Mouse (Mus musculus): ENCODE measurements around the gene Tmem181a. TPM values are rescaled to one million over a fixed set of nuclear protein-coding genes. Genes with fewer than 3 reads are reported as not detected.
"Not testable (repeated sequence)": the region's sequence is repeated elsewhere in the genome, so short reads cannot be mapped to it uniquely, and the experiment has no call there.

Tmem181a gene
- polyA plus RNA-seq, 1 experiment from 2014 or later = 19.8 TPM

DNA sequence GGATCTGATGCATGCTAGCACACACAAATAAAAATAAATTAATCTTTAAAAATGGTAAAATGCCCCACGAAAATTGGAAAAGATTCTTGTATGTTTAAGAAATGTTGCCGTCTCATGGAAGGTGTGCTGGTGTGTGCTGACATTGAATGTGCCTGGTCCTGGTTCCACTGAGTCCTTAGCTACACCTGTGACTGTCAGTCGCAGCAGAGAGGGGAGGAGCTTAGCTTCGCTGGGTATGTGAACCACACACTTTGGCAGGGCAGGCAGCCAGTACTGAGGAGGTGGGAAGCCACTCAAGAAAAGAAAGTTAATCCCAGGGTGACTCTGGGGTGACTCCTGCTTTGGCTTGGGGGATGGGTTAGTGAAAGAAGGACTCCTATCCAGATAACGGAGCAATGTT lies 37.2 kb downstream of the Tmem181a start:
- H3K9me3 ChIP-seq (ENCODE audit: control insufficient read depth, low read length); H3K4me2 ChIP-seq (ENCODE audit: low read depth, low read length); H3K27ac ChIP-seq (replicated peaks; ENCODE audit: low read depth, low read length); H3K27me3 ChIP-seq (replicated peaks; ENCODE audit: control insufficient read depth, insufficient read depth, low read length); H3K4me3 ChIP-seq (ENCODE audit: low read depth, low read length); DNase-seq (ENCODE audit: low spot score); H3K9ac ChIP-seq (ENCODE audit: low read depth, low read length); H3K36me3 ChIP-seq (ENCODE audit: control insufficient read depth, insufficient read depth, low read length); H3K4me1 ChIP-seq (ENCODE audit: control insufficient read depth, insufficient read depth, low read length): not testable (repeated sequence)
- ATAC-seq (ENCODE audit: low read depth) = 0 out of 2 replicates have a peak, but pooled peaks have one; percentile 68
- WGBS = no CpG with 5 or more reads among the region's 5 CpGs

DNA sequence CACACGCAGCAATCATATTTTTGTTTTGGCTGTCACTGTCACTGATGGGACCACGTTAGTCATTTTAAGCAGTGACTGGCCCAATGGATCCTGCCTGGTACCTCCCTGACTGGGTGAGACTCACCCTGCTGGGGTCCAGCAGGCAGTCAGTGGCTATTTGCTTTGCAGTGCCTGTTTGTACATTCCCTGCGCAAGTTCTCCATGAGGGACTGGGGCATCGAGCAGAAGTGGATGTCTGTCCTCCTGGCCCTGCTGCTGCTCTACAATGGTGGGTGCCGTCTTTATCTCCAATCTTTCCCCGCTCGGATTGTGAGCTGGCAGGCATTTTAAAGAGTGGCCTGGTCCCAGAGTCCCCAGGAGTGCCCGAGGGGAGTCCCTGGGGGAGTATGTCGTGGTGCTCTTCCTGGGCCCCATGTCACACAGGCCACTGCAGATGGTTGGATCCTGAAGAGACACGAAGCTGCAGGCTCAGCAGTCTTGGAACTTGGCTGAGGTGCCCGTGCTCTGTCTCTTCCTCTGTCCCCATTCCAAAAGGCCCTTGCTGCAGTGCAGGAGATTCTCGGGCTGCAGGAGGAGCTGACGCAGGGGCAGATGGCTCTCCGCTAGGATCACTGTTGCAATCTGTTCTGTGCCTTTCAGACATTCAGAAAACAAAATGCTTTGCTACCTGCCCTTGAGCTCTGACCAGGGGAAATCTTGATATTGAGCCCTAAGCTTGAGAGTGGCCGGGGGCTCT lies 40.6 kb downstream of the Tmem181a start:
- H3K4me3 ChIP-seq (ENCODE audit: low read depth, low read length); H3K27me3 ChIP-seq (replicated peaks; ENCODE audit: control insufficient read depth, insufficient read depth, low read length); H3K9ac ChIP-seq (ENCODE audit: low read depth, low read length); DNase-seq (ENCODE audit: low spot score); ATAC-seq (ENCODE audit: low read depth); H3K27ac ChIP-seq (replicated peaks; ENCODE audit: low read depth, low read length); H3K4me1 ChIP-seq (ENCODE audit: control insufficient read depth, insufficient read depth, low read length); H3K4me2 ChIP-seq (ENCODE audit: low read depth, low read length); H3K9me3 ChIP-seq (ENCODE audit: control insufficient read depth, low read length); H3K36me3 ChIP-seq (ENCODE audit: control insufficient read depth, insufficient read depth, low read length): not testable (repeated sequence)
- 89% methylated on average over 8 of the region's 15 CpGs for WGBS

- H3K4me3 ChIP-seq (ENCODE audit: low read depth, low read length); ATAC-seq (ENCODE audit: low read depth): not testable (repeated sequence)
- WGBS = 60% methylated on average over 3 of the region's 12 CpGs
Measured at GRCm38 (mm10) chr17:6300190-6300863, 43.7 kb downstream of the Tmem181a start.

GRCm38 (mm10) chr17:6304891-6305290 lies 48.2 kb downstream of the Tmem181a start:
- H3K4me2 ChIP-seq (ENCODE audit: low read depth, low read length); DNase-seq (ENCODE audit: low spot score); H3K9ac ChIP-seq (ENCODE audit: low read depth, low read length); H3K4me3 ChIP-seq (ENCODE audit: low read depth, low read length); ATAC-seq (ENCODE audit: low read depth); H3K27ac ChIP-seq (replicated peaks; ENCODE audit: low read depth, low read length); H3K36me3 ChIP-seq (ENCODE audit: control insufficient read depth, insufficient read depth, low read length); H3K9me3 ChIP-seq (ENCODE audit: control insufficient read depth, low read length); H3K4me1 ChIP-seq (ENCODE audit: control insufficient read depth, insufficient read depth, low read length); H3K27me3 ChIP-seq (replicated peaks; ENCODE audit: control insufficient read depth, insufficient read depth, low read length): not testable (repeated sequence)
- 92% methylated on average over 5 of the region's 6 CpGs for WGBS

More at GRCm38 (mm10) chr17:6300190-6300863, 43.7 kb downstream of the Tmem181a start:
- not testable (repeated sequence) for H3K27me3 ChIP-seq (replicated peaks; ENCODE audit: control insufficient read depth, insufficient read depth, low read length); DNase-seq (ENCODE audit: low spot score); H3K4me1 ChIP-seq (ENCODE audit: control insufficient read depth, insufficient read depth, low read length); H3K36me3 ChIP-seq (ENCODE audit: control insufficient read depth, insufficient read depth, low read length); H3K4me2 ChIP-seq (ENCODE audit: low read depth, low read length); H3K27ac ChIP-seq (replicated peaks; ENCODE audit: low read depth, low read length); H3K9me3 ChIP-seq (ENCODE audit: control insufficient read depth, low read length); H3K9ac ChIP-seq (ENCODE audit: low read depth, low read length)

- not testable (repeated sequence) for H3K27me3 ChIP-seq (replicated peaks; ENCODE audit: control insufficient read depth, insufficient read depth, low read length); H3K9ac ChIP-seq (ENCODE audit: low read depth, low read length); ATAC-seq (ENCODE audit: low read depth); H3K4me1 ChIP-seq (ENCODE audit: control insufficient read depth, insufficient read depth, low read length); DNase-seq (ENCODE audit: low spot score); H3K27ac ChIP-seq (replicated peaks; ENCODE audit: low read depth, low read length); H3K9me3 ChIP-seq (ENCODE audit: control insufficient read depth, low read length); H3K36me3 ChIP-seq (ENCODE audit: control insufficient read depth, insufficient read depth, low read length); H3K4me3 ChIP-seq (ENCODE audit: low read depth, low read length); H3K4me2 ChIP-seq (ENCODE audit: low read depth, low read length)
- 92% methylated on average over 12 of the region's 12 CpGs for WGBS
Measured at GRCm38 (mm10) chr17:6305656-6306270, 49.1 kb downstream of the Tmem181a start.

DNA sequence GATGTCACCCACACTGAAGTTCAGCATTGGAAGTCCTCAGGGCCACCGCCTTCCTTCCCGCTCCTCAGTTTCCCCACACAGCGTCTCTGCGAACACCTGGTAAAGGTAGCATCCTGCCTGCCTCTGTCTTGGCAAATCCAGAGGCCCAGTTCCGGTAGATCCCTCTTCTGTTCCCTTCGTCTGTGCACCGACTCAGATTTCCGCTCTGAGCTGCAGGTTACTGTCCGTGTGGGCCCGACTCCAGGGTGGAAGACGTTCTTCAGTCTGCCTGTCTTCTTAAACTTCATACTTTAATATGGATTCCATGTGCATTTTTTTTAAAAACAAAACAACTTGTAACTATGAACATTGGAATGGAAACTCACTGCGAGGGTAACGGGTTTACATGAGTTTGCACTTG lies 49.8 kb downstream of the Tmem181a start:
- H3K27ac ChIP-seq (replicated peaks; ENCODE audit: low read depth, low read length); H3K9me3 ChIP-seq (ENCODE audit: control insufficient read depth, low read length): not testable (repeated sequence)
- 96% methylated on average over 9 of the region's 13 CpGs for WGBS

GRCm38 (mm10) chr17:6311716-6312115 lies 55.1 kb downstream of the Tmem181a start:
- H3K27ac ChIP-seq (replicated peaks; ENCODE audit: low read depth, low read length); H3K36me3 ChIP-seq (ENCODE audit: control insufficient read depth, insufficient read depth, low read length); DNase-seq (ENCODE audit: low spot score); H3K4me1 ChIP-seq (ENCODE audit: control insufficient read depth, insufficient read depth, low read length); H3K4me2 ChIP-seq (ENCODE audit: low read depth, low read length); H3K4me3 ChIP-seq (ENCODE audit: low read depth, low read length); H3K9ac ChIP-seq (ENCODE audit: low read depth, low read length); ATAC-seq (ENCODE audit: low read depth); H3K27me3 ChIP-seq (replicated peaks; ENCODE audit: control insufficient read depth, insufficient read depth, low read length); H3K9me3 ChIP-seq (ENCODE audit: control insufficient read depth, low read length): not testable (repeated sequence)
- 92% methylated on average over 7 of the region's 7 CpGs for WGBS

More for the DNA sequence above, 49.8 kb downstream of the Tmem181a start:
- H3K4me1 ChIP-seq (ENCODE audit: control insufficient read depth, insufficient read depth, low read length); H3K4me3 ChIP-seq (ENCODE audit: low read depth, low read length); H3K4me2 ChIP-seq (ENCODE audit: low read depth, low read length); H3K36me3 ChIP-seq (ENCODE audit: control insufficient read depth, insufficient read depth, low read length); H3K27me3 ChIP-seq (replicated peaks; ENCODE audit: control insufficient read depth, insufficient read depth, low read length); H3K9ac ChIP-seq (ENCODE audit: low read depth, low read length); ATAC-seq (ENCODE audit: low read depth); DNase-seq (ENCODE audit: low spot score): not testable (repeated sequence)

GRCm38 (mm10) chr17:6312755-6313154 lies 56.1 kb downstream of the Tmem181a start:
- WGBS = 67% methylated on average over 3 of the region's 3 CpGs
- not testable (repeated sequence) for H3K27ac ChIP-seq (replicated peaks; ENCODE audit: low read depth, low read length); ATAC-seq (ENCODE audit: low read depth); H3K9me3 ChIP-seq (ENCODE audit: control insufficient read depth, low read length); H3K9ac ChIP-seq (ENCODE audit: low read depth, low read length); H3K27me3 ChIP-seq (replicated peaks; ENCODE audit: control insufficient read depth, insufficient read depth, low read length); H3K4me2 ChIP-seq (ENCODE audit: low read depth, low read length); H3K4me3 ChIP-seq (ENCODE audit: low read depth, low read length); H3K36me3 ChIP-seq (ENCODE audit: control insufficient read depth, insufficient read depth, low read length); H3K4me1 ChIP-seq (ENCODE audit: control insufficient read depth, insufficient read depth, low read length); DNase-seq (ENCODE audit: low spot score)

All from embryonic facial prominence, embryonic 14.5 days (tissue).